Mouse (Mus musculus): ENCODE results near the gene Zfand5. TPM values are rescaled to one million over a fixed set of nuclear protein-coding genes. Genes with fewer than 3 reads are reported as not detected.

Gene Zfand5
- polyA plus RNA-seq, 2 experiments: 16.5 to 36.4 TPM

DNA sequence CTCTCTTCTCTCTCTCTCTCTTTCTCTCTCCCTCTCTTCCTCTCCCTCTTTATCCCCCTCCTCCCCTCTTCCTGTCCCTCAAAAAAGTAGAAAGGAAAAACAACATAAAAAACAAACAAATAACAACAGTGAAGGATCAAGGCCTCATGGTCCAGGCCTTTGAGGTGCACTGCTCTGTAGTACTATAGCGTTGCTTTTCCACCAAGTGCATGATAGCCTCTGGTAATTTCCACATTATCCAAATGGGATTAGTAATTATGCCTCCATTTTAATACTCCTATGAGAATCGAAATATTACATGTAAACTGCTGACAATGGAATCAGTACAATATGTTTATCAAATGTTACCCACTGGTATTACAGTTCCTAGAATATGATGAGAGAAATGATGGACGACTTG lies 16.2 kb upstream of the Zfand5 start:
- no peak overlapping the region for H3K4me2 ChIP-seq (ENCODE audit: low read depth)
- 56% methylated on average over 3 of the region's 3 CpGs for WGBS (ENCODE audit: insufficient replicate concordance)
- H3K9ac ChIP-seq (replicated peaks): no peak overlapping the region
- no peaks in the 10 kb centered on the region for H3K9me3 ChIP-seq (ENCODE audit: control insufficient read depth, low read length)
- H3K27me3 ChIP-seq (ENCODE audit: control insufficient read depth, insufficient read depth, low read length): no peaks in the 10 kb centered on the region
- ATAC-seq (ENCODE audit: insufficient read depth): no peak
- no peak overlapping the region for H3K4me3 ChIP-seq (ENCODE audit: insufficient read depth in 1 of 2, low read depth in 2 of 2, low read length in 2 of 2)
- H3K4me1 ChIP-seq (replicated peaks; ENCODE audit: control insufficient read depth in 2 of 2, insufficient read depth in 2 of 2, low read length in 1 of 2): no peaks in the 10 kb centered on the region
- no peak for DNase-seq (ENCODE audit: low read depth in 3 of 3, low spot score in 3 of 3)
- no peaks in the 10 kb centered on the region for H3K36me3 ChIP-seq (replicated peaks; ENCODE audit: control insufficient read depth, insufficient read depth, low read depth)
- TF ChIP-seq CTCF (IDR thresholded peaks at IDR 0.05; ENCODE audit: low read depth): no peak
- no peak for TF ChIP-seq EP300 (IDR thresholded peaks at IDR 0.05; ENCODE audit: low read depth)
- no peak overlapping the region for H3K27ac ChIP-seq

DNA sequence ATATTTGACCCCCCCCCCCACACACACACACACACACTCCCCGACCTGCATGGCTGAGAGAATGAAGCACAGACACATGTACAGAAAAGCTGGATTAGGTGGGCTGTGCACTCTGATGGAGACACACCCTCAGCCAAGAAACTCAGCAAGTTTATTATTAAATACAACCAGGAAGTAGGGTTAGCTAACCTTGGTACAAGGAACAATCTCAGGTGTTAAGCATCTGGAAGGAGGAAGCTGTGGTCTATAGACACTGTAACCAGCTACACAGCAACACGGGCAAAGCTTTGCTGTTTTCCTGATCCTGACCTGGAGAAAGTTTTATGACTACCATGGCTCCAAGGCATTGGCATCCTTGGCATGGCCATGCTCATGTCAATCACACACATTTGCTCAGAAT lies 12.6 kb upstream of the Zfand5 start:
- TF ChIP-seq EP300 (IDR thresholded peaks at IDR 0.05; ENCODE audit: low read depth) (no peak), CTCF (IDR thresholded peaks at IDR 0.05; ENCODE audit: low read depth) (no peak)
- Histone ChIP-seq H3K36me3 (replicated peaks; ENCODE audit: control insufficient read depth, insufficient read depth, low read depth) (no peaks in the 10 kb centered on the region), H3K27ac (no peak overlapping the region), H3K27me3 (ENCODE audit: control insufficient read depth, insufficient read depth, low read length) (no peaks in the 10 kb centered on the region), H3K4me3 (ENCODE audit: insufficient read depth in 1 of 2, low read depth in 2 of 2, low read length in 2 of 2) (no peak overlapping the region), H3K4me2 (ENCODE audit: low read depth) (no peak overlapping the region), H3K9me3 (ENCODE audit: control insufficient read depth, low read length) (no peaks in the 10 kb centered on the region), H3K9ac (replicated peaks) (no peak overlapping the region), H3K4me1 (replicated peaks; ENCODE audit: control insufficient read depth in 2 of 2, insufficient read depth in 2 of 2, low read length in 1 of 2) (no peaks in the 10 kb centered on the region)
- DNase-seq (ENCODE audit: low read depth in 3 of 3, low spot score in 3 of 3) (no peak), ATAC-seq (ENCODE audit: insufficient read depth) (no peak)
- WGBS (ENCODE audit: insufficient replicate concordance): 45% methylated on average over 2 of the region's 2 CpGs

DNA sequence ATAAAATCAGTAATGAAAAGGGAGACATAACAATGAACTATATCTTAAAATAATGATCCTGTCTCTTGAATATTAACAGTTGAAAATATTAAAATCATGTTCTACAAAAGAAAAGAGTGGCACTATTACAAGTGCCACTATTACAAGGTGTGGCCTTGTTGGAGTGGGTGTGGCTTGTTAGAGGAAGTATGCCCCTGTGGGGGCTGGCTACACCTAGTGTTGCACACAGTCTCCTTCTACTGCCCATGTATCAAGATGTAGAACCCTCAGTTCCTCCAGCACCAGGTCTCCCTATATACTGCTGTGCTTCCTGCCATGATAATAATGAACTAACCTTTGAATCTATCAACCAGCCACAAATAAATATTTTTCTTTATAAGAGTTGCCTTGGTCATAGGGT lies 11.8 kb upstream of the Zfand5 start:
- DNase-seq (ENCODE audit: low read depth in 3 of 3, low spot score in 3 of 3) (no peak), ATAC-seq (ENCODE audit: insufficient read depth) (no peak)
- Histone ChIP-seq H3K9ac (replicated peaks) (no peak overlapping the region), H3K27ac (no peak overlapping the region), H3K4me1 (replicated peaks; ENCODE audit: control insufficient read depth in 2 of 2, insufficient read depth in 2 of 2, low read length in 1 of 2) (no peaks in the 10 kb centered on the region), H3K36me3 (replicated peaks; ENCODE audit: control insufficient read depth, insufficient read depth, low read depth) (no peaks in the 10 kb centered on the region), H3K4me2 (ENCODE audit: low read depth) (no peak overlapping the region), H3K9me3 (ENCODE audit: control insufficient read depth, low read length) (no peaks in the 10 kb centered on the region), H3K27me3 (ENCODE audit: control insufficient read depth, insufficient read depth, low read length) (no peaks in the 10 kb centered on the region), H3K4me3 (ENCODE audit: insufficient read depth in 1 of 2, low read depth in 2 of 2, low read length in 2 of 2) (no peak overlapping the region)
- no peak for TF ChIP-seq EP300 (IDR thresholded peaks at IDR 0.05; ENCODE audit: low read depth)
- no peak for TF ChIP-seq CTCF (IDR thresholded peaks at IDR 0.05; ENCODE audit: low read depth)

DNA sequence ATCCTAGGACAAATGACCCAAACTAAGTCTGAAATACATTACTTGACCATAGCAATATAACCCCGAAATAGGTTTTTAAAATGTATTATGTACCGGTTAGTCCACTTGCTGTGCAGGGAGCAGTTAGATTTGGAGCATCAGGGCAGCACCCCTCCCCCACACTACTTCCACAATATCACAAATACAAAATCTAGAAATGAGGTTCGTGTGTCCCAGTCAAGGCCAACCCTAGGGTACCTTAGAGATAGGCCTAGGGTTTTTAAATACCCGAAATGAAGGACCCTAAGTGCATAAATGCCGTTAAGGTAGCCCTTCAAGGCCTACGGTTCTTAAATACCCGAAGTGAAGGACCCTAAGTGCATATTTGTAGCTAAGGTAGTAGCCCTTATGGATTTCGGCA lies 892 bp upstream of the Zfand5 start:
- DNase-seq (ENCODE audit: low read depth in 3 of 3, low spot score in 3 of 3): peak in 1 of 3 experiments; percentile 9

DNA sequence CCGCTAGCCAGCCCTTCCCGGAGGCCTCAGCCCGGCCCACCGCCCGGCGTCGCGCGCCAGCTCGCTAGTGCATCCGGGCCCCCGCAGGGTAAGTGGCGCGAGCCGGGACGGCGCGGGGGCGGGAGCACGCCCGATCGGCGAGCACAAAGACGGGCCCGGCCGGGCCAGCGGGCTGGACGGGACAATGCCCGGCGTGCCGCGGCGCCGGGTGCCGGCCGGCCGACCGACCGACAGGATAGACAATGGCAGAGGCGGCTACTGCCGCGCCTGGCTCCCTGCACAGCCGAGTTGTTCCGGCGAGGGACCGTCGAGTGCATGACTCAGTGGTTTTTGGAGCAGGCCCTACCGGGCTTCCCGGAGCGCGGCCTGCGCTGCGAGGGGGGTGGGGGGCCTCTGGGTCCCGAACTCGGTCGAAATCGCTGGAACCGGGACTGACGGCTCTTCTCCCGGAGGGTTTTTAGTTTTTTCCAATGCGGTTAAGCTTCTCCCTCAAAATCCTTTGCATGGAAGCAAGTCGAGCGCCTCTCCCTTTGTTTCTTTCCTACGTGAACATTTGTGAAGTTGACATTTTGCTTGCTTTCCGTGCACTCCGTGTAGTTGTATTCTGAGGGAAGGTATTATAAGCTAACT lies 692 bp downstream of the Zfand5 start:
- 0% methylated on average over 65 of the region's 66 CpGs for WGBS (ENCODE audit: insufficient replicate concordance)
- Histone ChIP-seq H3K27me3 (ENCODE audit: control insufficient read depth, insufficient read depth, low read length) (no peaks in the 10 kb centered on the region), H3K27ac (peak overlapping the region; percentile 84), H3K9ac (replicated peaks) (peak overlapping the region; percentile 97), H3K4me2 (ENCODE audit: low read depth) (peak overlapping the region; percentile 85), H3K36me3 (replicated peaks; ENCODE audit: control insufficient read depth, insufficient read depth, low read depth) (peaks cover 11% of the 10 kb centered on the region), H3K9me3 (ENCODE audit: control insufficient read depth, low read length) (no peaks in the 10 kb centered on the region), H3K4me1 (replicated peaks; ENCODE audit: control insufficient read depth in 2 of 2, insufficient read depth in 2 of 2, low read length in 1 of 2) (peaks cover 0 to 5% of the 10 kb centered on the region in 2 experiments; a peak in 2 of 4 replicates), H3K4me3 (ENCODE audit: insufficient read depth in 1 of 2, low read depth in 2 of 2, low read length in 2 of 2) (peak overlapping the region; percentile 90 to 91)
- DNase-seq (ENCODE audit: low read depth in 3 of 3, low spot score in 3 of 3) (peak; percentile 67 to 69 (median 69)), ATAC-seq (ENCODE audit: insufficient read depth) (peak; percentile 61)
- no peak for TF ChIP-seq CTCF (IDR thresholded peaks at IDR 0.05; ENCODE audit: low read depth)
- no peak for TF ChIP-seq EP300 (IDR thresholded peaks at IDR 0.05; ENCODE audit: low read depth)

More for the DNA sequence above, 892 bp upstream of the Zfand5 start:
- Histone ChIP-seq H3K4me1 (replicated peaks; ENCODE audit: control insufficient read depth in 2 of 2, insufficient read depth in 2 of 2, low read length in 1 of 2) (peaks cover 0 to 5% of the 10 kb centered on the region in 2 experiments; a peak in 2 of 4 replicates), H3K4me2 (ENCODE audit: low read depth) (peak overlapping the region; percentile 76), H3K27ac (peak overlapping the region; percentile 73), H3K4me3 (ENCODE audit: insufficient read depth in 1 of 2, low read depth in 2 of 2, low read length in 2 of 2) (peak overlapping the region; percentile 81 to 91), H3K9ac (replicated peaks) (peak overlapping the region; percentile 77), H3K9me3 (ENCODE audit: control insufficient read depth, low read length) (no peaks in the 10 kb centered on the region), H3K27me3 (ENCODE audit: control insufficient read depth, insufficient read depth, low read length) (no peaks in the 10 kb centered on the region), H3K36me3 (replicated peaks; ENCODE audit: control insufficient read depth, insufficient read depth, low read depth) (no peaks in the 10 kb centered on the region)
- ATAC-seq (ENCODE audit: insufficient read depth): no peak
- no peak for TF ChIP-seq EP300 (IDR thresholded peaks at IDR 0.05; ENCODE audit: low read depth)
- TF ChIP-seq CTCF (IDR thresholded peaks at IDR 0.05; ENCODE audit: low read depth): no peak
- 17% methylated on average over 8 of the region's 8 CpGs for WGBS (ENCODE audit: insufficient replicate concordance)
